Mouse (Mus musculus): ENCODE measurements around the gene Eral1.

The Eral1 gene

DNA sequence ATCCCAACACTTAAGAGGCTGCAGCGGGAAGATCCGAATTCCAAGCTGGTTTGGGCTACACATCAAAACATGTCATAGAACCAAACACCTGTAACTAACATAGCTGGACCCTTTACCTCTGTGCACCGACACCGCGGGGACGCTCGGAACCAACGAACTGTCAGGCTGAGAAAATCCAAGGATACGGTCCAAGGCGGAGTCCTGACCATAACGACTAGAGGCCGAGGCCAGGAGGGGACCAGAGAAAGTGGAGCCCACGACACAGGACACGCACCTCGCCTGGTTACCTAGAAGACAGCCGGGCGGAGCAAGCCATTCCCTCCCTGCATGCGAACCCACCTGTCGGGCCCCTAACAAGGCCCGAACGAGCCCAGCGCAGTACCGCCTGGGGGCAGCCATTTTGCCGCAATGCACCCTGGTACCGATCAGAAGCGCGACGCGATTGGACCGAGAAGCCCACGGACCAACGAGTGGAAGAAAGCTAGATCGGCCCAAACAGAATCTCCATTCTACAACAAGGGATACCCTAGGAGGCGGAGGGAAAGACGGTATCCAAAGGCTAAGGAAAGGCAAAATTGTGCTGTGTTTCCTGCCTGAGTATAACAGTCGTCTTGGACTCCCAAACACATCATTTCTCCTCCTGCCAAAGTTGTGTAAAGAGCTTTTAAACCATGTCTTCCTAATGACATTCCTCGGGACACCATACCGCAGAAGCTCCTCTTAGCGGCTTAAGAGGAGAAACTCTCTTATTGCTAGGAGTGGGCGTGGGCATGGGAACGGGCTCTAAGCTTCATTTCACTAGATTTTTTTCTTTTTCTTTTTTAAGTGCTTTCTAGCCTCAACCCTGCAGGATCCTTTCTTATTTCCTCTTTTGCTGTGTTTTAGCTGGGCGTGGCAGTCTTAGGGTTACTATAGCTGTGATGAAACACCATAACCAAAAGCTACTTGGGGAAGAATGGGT lies at the start of gene Eral1:
TSS of gene Eral1 (minus strand) at position 423 of the 961 bp plus-strand sequence.
- peak; percentile 71 for DNase-seq (ENCODE audit: extremely low read depth, low read depth)

DNA sequence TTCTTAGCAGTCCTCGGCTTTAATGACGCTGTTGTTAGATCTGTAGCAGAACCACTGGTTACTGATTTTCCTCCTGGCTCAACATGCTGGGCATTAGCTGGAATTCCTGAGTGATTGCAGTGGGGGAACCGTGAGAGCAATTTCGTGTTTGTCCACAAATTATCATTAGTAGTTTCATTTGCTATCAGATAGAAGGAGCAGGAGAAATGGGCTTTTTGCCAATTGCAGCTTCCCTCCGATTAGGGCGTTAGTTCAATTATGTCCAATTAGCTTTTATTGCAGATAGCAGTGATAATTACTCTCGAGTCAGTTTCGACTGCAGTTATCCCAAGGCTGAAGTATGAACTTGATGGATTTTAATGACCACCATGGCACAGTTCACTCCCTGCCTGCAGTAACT lies 49.3 kb upstream of the Eral1 start:
- no peak for DNase-seq (ENCODE audit: extremely low read depth, low read depth)

DNA sequence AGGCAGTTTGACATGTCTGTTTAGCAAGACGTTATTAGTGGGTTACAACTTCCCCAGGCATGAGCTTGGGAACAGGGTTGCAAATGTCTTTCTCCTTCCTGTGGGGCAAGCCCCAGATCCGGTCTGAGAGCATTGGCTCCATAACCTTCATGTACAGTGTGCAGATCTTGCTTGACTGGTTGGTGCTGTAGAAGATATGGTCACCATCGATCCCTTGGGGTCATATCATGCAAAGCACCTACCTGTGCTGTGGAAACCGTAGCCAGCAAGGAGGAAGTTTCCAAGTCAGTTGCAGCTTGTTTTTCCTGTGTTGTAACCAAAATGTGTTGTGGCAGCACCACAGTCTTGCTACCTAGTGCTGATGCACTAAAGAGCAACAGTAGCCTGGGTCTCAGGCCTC lies 46.6 kb upstream of the Eral1 start:
- DNase-seq (ENCODE audit: extremely low read depth, low read depth), result no peak

DNA sequence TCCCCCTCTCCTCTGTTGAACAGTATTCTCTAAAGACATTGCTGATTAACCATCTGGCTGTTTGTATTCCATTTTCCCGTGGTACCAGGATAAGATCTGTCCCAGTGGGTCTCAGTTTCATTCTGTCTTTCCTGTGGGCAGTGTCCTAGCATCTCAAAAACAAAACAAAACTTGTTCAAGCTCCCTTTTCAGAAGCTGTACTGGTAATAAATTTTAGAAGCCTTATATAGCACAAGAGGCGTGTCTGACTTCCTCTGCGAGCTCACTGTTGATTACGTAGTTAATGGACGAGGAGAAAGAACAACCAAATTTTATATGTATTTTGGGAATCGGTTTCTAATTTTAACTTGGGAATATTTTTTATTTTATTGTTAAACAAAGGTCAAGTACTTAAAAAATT lies 45.5 kb upstream of the Eral1 start:
- DNase-seq (ENCODE audit: extremely low read depth, low read depth), result no peak

DNA sequence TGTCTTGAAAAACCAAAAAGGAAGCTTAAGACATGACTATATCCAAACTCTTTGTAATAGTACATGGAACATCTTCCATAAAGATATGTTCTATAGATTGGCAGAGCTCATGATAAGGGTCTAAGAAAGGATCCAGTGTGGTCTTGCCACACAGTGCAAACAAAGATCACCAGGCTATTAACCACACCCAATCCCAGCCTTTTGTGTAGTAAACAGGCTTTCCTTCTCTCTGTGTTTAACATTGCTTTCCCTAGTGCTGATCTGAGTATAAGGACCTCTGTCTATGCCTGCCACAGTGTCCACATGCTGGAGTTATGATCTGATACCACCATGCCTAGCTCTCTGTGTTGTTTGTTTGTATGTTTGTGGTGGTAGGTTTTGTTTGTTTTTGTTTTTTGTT lies 43.6 kb upstream of the Eral1 start:
- DNase-seq (ENCODE audit: extremely low read depth, low read depth), result no peak

DNA sequence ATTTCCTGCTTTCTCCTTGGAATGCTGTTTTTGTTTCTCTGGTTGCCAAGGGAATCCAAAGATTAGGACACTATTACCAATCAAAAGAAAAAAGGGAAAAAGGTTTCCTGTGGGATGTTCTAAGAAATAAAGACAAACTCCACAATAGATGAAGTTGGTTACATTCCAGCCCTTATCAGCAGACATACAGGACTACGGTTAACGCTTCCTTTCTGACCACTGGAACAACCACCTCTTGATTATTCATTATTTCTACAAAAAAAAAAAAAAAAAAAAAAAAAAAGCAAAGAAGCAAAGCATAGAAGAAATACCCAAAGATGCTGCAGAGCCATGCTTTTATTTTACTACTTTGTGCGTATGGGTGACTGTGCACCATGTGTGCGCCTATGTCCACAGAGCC lies 42.6 kb upstream of the Eral1 start:
- peak; percentile 57 for DNase-seq (ENCODE audit: extremely low read depth, low read depth)

DNA sequence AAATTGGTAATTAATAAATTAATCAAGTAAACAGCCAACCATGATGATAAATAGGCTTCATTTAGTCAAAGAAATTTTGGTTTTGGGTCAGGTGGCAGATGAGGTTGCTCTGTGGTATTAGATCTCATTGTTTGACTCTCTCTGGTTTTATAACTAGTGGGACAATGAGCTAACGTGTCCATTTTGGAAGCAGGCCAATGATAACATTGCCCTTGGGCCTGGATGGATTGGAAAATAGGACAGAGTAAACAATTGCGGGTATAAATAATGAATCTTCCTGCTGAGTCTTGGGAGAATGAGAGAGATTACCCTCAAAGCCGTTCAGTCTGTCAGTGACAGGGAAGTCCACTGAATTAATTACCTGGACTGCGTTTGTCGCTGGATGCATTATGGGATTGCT lies 41.0 kb upstream of the Eral1 start:
- no peak for DNase-seq (ENCODE audit: extremely low read depth, low read depth)

DNA sequence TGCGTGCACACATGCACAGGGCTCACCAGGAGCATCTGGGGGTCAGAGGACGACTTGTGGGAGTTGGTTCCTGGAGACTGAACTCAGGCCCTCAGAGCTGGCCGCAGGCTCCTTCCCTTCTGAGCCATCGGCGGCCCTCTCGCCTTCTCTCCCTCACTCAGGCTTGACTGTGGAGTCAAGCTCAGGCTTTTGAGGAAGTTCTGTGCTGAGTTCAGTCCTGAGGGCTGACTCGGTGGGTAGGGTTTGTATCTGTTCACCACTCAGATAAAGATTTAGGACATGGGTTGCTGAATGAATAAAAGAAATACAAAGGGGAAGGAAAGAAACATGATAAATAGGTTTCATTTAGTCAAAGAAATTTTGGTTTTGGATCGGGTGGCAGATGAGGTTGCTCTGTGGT lies 39.7 kb upstream of the Eral1 start:
- peak; percentile 87 for DNase-seq (ENCODE audit: extremely low read depth, low read depth)

DNA sequence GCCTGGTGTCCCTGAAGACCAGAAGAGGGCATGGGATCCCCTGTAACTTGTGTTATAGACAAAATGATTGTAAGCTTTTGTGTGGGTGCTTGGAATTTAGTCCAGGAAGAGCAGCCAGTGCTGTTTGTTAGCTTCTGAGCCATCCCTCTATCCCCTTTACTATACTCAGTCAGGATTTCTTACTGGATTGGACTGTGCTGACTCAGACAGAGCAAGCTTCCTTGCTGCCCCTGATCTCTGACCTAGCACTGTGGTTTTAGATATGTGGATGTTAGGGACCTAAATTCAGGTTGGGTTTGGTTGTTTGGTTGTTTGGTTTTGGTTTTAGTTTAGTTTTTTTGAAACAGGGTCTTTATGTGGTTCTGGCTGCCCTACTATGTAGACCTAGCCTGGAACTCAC lies 38.3 kb upstream of the Eral1 start:
- no peak for DNase-seq (ENCODE audit: extremely low read depth, low read depth)

DNA sequence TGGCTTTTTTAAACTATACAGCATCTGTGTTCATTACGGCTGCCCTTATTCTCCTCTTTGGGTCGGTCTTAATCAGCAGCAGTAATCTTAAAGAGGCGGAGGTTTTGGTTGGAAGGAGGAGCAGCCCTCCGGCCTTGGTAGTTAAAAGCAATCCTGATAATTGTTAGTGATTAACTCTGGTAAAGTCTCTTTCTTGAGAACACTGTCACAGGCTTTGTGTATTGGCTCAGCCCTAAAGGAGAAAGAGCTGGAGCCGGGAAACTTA lies 35.9 kb upstream of the Eral1 start:
- no peak for DNase-seq (ENCODE audit: extremely low read depth, low read depth)

DNA sequence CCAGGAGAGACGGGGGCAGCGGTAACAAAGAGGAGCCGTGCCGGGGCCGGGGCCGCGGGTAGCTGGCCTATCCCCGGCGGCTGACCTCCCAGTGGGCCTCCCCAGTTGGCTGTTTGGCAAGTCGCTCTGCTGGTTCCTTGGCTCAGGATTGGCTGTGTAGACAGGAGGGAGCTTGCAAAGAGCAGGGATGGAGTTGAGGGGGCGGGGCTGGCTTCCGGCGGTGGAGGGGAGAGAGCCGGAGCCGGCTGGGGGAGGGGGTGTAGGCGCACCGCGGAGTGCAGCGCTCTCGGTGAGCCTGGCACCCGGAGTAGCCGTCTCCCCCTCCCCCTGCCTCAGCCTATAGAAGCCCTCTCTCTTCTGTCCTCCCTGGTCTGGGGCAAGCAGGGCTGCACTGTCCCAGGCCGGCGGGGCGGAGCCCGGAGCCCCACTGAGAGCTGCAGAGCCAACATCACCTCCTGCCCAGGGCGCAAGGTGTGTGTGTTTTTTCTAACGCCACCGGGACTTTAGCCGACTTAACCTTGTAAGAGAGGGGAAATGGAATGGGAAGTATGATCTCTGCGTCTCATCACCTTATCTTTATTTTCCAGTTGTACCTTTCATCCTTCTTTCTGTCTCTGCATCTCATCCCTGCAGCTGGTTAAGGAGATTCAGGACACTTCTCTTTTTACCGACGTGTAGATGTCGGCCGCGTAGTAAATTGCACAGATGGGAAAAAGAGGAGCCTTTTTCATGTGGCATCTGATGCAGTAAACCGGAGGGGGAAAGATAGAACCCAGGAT lies 35.4 kb upstream of the Eral1 start:
- peak; percentile 93 for DNase-seq (ENCODE audit: extremely low read depth, low read depth)

DNA sequence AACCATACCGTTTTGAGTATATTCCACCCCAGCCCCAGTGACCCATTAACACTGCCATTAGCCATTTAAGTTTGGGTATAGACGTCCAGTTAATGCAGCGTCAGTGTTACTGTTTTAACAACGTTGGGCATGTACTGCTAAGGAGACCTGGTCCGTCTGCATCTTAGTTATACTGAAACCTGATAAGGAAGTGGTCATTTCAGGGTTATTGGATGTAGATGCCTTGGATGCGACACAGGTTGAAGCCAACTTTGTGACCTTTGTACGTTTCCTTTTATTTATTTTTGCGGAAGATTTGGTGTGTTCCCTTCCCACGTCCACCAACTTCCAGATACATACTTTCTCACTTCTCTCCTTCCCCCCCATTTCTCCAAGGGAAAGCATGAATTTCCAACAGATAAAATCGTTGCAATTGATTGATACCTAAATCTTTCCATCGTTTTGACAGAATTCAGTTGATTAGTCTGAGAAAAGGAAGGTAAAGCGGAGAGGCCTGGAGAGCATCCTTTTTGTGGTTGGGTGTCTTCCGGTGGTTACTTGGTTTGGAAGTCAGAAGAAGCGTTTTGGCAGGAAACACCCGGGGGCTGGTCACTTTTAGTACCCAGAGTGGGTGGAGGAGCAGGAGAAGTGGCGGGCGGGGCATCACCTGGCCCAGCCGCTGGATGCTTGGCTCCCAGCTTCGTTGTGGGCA lies 34.6 kb upstream of the Eral1 start:
- no peak for DNase-seq (ENCODE audit: extremely low read depth, low read depth)

DNA sequence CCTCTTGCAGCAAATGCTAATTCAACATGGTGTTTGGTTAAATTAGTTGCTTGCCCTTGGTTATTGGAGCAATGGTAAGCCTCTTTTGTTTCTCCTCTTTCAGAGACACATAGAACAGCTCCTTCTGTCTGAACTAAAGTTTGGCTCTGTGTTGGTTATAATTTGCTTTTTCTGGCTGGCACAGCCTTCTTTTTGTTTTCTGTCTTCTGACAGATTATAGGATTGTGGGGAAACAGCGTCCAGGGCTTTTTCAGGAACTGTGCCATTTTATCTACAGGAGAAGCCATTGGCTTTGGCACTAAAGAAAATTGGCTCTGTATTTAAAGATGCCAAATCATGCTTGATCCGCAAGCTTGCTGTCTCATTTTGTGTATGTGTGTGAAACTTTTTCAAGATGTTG lies 33.4 kb upstream of the Eral1 start:
- DNase-seq (ENCODE audit: extremely low read depth, low read depth), result no peak

DNA sequence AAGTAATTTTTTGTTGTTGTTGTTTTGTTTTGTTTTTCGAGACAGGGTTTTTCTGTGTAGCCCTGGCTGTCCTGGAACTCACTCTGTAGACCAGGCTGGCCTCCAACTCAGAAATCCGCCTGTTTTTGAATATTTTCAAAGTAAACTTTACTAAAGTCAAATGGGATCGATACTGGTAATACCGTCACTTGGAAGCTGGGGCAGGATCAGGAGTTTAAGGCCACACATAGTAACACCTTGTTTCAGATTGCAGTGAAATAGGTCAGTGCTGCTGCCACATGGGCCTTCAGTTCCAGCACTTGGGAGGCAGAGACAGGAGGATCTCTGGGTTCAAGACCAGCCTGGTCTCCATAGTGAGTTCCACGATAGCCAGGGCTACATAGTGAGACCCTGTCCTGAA lies 24.3 kb upstream of the Eral1 start:
- DNase-seq (ENCODE audit: extremely low read depth, low read depth), result no peak

DNA sequence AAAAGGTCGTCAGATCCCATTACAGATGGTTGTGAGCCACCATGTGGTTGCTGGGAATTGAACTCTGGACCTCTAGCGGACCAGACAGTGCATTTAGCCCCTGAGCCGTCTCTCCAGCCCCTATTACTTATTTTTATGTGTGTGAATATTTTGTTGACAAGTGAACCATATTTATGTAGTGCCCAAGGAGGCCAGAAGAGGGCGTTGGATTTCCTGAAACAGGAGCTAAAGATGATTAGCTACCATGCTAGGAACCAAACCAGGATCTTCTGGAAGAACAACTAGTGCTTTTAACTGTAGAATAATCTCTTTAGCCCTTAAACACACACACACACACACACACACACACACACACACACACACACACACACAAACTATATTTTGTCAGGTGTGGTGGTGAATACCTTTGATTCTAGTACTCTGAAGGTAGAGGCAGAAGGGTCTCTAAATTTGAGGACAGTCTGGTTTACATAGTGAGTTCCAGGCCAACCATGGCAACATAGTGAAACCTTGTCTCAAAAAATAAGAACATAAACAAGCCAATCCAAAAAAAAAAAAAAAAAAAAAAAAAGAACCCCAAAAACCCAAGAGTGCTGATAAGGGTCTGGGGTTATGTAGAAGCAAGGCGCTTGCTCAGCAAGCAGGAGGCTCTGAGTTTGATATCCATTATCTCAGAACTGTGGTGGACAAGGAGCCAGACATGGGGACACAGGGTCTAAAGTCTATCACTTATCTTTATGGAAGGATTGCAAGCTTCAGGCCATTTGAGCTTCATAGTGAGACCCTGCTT lies 23.0 kb upstream of the Eral1 start:
- DNase-seq (ENCODE audit: extremely low read depth, low read depth), result peak; percentile 48

DNA sequence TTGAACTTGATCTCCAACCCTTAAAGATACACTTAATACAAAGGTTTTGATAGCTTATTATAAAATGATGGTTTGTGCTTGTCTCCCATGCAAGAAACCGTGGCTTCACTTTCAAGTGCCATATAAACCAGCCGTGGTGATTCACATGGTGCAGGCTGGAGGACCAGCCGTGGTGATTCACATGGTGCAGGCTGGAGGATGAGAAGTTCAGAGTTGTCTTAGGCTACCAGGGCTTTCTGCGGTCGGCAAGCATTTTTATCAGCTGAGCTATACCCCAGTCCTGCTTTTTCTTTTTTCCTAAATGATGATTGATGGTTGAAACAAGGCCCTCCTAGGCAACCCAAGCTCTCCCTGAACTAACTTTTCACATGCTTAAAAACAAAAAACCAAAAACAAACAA lies 22.0 kb upstream of the Eral1 start:
- no peak for DNase-seq (ENCODE audit: extremely low read depth, low read depth)

DNA sequence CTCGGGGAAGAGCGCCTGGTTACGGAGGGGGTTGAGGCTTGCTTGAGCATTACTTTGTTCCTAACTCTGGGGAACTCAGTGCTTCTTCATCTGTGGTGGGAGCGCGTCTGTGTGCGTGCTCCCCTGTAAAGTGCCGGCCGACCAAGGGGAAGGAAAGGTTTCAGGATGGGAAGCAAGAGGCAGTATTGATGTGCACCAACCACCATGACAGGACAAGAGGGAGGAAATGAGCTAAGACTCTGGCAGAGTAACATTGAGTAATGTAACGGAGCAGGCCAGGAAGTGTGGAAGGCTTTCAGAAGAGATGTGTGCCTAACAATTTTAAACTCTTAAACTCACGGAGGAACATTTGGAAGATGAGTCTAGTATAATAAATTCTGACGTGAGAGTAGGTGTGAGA lies 20.6 kb upstream of the Eral1 start:
- no peak for DNase-seq (ENCODE audit: extremely low read depth, low read depth)

DNA sequence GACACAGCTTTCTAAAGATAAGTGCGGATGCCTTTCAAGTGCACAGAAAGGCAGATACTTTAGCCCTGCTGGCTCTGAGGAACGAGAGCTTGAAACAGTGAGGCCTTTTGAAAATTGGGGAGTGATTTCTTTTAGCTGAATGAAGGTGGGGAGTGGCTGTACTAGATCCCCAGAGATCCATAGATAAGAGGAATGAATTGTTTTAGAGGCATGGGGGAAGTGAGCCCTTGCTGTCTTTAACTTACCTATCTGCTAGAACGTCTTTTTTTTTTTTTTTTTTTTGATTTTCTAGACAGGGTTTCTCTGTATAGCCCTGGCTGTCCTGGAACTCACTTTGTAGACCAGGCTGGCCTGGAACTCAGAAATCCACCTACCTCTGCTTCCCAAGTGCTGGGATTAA lies 16.9 kb upstream of the Eral1 start:
- no peak for DNase-seq (ENCODE audit: extremely low read depth, low read depth)

DNA sequence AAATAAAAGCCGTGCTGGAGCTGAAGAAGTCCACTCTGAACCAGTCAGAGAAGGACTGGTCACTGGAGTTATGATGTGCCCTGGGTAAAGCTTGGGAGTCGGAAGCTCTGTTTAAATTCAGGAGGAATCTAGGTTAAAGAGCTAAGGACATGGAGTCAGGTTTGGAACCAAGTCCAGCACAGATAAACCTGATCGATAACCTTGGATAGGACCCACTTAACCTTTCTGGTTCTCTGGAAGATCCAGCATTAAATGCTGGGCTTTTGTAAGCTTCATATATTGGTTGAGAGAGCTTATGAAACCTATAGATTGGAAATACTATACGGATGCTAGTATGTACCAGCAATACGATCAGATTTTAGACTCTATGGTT lies 14.9 kb upstream of the Eral1 start:
- DNase-seq (ENCODE audit: extremely low read depth, low read depth), result no peak

DNA sequence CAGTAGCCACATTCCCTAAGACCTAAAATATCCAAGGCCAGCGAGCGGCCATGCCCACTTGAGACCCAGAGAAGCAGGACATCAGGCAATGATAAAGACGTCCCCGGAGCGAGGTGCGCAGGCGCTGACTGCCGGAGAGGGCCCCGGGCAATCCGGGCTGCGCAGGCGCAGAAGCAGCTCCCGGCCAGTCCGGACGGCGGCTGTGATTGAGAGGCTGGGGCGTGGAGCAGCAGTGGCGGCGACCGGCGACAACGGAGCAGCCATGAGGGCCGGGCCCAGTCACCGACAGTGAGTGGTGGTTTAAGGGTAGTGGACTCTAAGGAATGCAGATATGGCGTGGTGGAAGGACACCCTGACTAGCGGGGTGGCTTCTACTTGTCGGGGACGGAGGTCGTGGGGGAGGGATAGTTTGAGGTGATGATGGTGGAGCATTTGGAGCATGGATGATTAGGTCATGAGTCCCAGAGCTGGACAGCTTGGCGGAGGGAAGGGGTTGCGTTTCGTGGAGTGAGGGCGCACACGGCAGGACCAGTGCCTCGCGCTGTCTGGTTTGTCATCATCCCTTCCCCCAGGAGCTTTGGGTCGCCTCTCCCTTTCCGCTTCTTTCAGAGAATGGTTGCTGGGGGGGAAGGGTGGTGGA lies 14.4 kb upstream of the Eral1 start, which contains the start of gene Fam222b:
TSS of gene Fam222b (plus strand) at position 157 of the 640 bp plus-strand sequence.
- peak; percentile 67 for DNase-seq (ENCODE audit: extremely low read depth, low read depth)

DNA sequence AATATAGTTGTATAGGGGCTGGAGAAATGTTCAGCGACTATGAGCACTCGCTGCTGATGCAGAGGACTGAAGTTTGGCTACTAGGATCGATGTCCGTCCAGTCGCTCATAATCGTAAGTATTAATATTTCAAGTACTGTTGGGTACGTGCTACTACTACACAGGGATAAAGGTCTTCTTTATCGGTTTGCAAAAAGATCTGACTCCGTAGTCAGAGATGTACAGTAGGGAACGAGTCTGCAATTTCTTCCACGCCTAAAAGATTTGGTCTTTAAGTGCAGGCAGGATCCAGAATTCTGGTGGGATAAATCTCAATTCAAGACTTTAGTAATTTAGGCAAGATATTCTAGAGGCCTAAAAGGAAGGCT lies 13.9 kb upstream of the Eral1 start:
- no peak for DNase-seq (ENCODE audit: extremely low read depth, low read depth)
